Mouse (Mus musculus) spleen, postnatal 14 days (tissue): ENCODE measurements at regions not wholly inside any gene's neighbourhood (a gene's known extent, or its start where the extent isn't known, plus 50 kb on each side); places are given as distances from the start of the nearest gene placed in this dataset.
A peak's percentile ranks its signal among the peaks of the same experiment; 100 is the strongest.
"Not testable (repeated sequence)": the region's sequence is repeated elsewhere in the genome, so short reads cannot be mapped to it uniquely, and the experiment has no call there.

Experiments
- DNase-seq, 2 experiments: peaks; one replicate each; pipeline ENCODE4 v3.0.0; 2021 to 2022; ENCODE audit warnings: low spot score in 2 of 2

GRCm38 (mm10) chr1:164744955-164745608 is 51.4 kb upstream of the Dpt start:
- DNase-seq: no peak

- DNase-seq: no peak
Observed at GRCm38 (mm10) chr1:164744499-164744898, 51.9 kb upstream of the Dpt start.

GRCm38 (mm10) chr1:164742897-164743296 is 53.5 kb upstream of the Dpt start:
- DNase-seq: not testable (repeated sequence)

GRCm38 (mm10) chr1:164735646-164736045 is 60.8 kb upstream of the Dpt start:
- DNase-seq: no peak

GRCm38 (mm10) chr1:164733741-164734140 is 62.7 kb upstream of the Dpt start:
- no peak for DNase-seq

GRCm38 (mm10) chr1:164722054-164722453 is 74.4 kb upstream of the Dpt start:
- DNase-seq: no peak

GRCm38 (mm10) chr1:164714905-164715304 is 81.5 kb upstream of the Dpt start:
- DNase-seq: no peak

- no peak for DNase-seq
Observed at GRCm38 (mm10) chr1:164713798-164714551, 82.5 kb upstream of the Dpt start.

- DNase-seq: no peak
Observed at GRCm38 (mm10) chr1:164712514-164712913, 83.9 kb upstream of the Dpt start.

GRCm38 (mm10) chr1:164704397-164705091 is 91.9 kb upstream of the Dpt start:
- no peak for DNase-seq

- no peak for DNase-seq
Observed at GRCm38 (mm10) chr1:164703560-164704131, 92.8 kb upstream of the Dpt start.

GRCm38 (mm10) chr1:164690055-164690454 is 106.4 kb upstream of the Dpt start:
- no peak for DNase-seq

- DNase-seq: no peak
Observed at GRCm38 (mm10) chr1:164689311-164689710, 107.1 kb upstream of the Dpt start.

- DNase-seq: no peak
Observed at GRCm38 (mm10) chr1:164684437-164684836, 112.0 kb upstream of the Dpt start.

- no peak for DNase-seq
Observed at GRCm38 (mm10) chr1:164683788-164684187, 112.7 kb upstream of the Dpt start.

GRCm38 (mm10) chr1:164682867-164683599 is 113.4 kb upstream of the Dpt start:
- no peak for DNase-seq

- no peak for DNase-seq
Observed at GRCm38 (mm10) chr1:164682426-164682825, 114.0 kb upstream of the Dpt start.

GRCm38 (mm10) chr1:164681582-164681981 is 114.9 kb upstream of the Dpt start:
- peak in 1 of 2 experiments; percentile 1 for DNase-seq

GRCm38 (mm10) chr1:164678303-164678702 is 118.1 kb upstream of the Dpt start:
- no peak for DNase-seq

- no peak for DNase-seq
Observed at GRCm38 (mm10) chr1:164652244-164652643, 144.2 kb upstream of the Dpt start.

- DNase-seq: no peak
Observed at GRCm38 (mm10) chr1:164637901-164638462, 158.5 kb upstream of the Dpt start.
